Mouse (Mus musculus) left cerebral cortex, postnatal 4 days (tissue): ENCODE results near the gene Cmas. TPM values are rescaled to one million over a fixed set of nuclear protein-coding genes. Genes with fewer than 3 reads are reported as not detected.
A peak's percentile ranks its signal among the peaks of the same experiment; 100 is the strongest.

Source experiments
- DNase-seq: peaks from one replicate; pipeline ENCODE4 v3.0.0-alpha.2; 2022
- intact Hi-C: fragments of 180-260 bp; cut with DNase I; formaldehyde crosslinking; loops from one replicate; pipeline ENCODE4 v1.15.1; 2025
- total RNA-seq, 2 experiments: library from RNA; stranded (reverse); gene quantifications; 2 replicates each; pipeline ENCODE4 v1.2.3; 2021

The Cmas gene
- total RNA-seq, 2 experiments from 2014 or later, result 135 to 148 TPM

- no peak for DNase-seq
- intact Hi-C loops, result no loop called here
These were observed 5.1 kb upstream of the Cmas start for GRCm38 (mm10) chr6:142751365-142751764.

DNA sequence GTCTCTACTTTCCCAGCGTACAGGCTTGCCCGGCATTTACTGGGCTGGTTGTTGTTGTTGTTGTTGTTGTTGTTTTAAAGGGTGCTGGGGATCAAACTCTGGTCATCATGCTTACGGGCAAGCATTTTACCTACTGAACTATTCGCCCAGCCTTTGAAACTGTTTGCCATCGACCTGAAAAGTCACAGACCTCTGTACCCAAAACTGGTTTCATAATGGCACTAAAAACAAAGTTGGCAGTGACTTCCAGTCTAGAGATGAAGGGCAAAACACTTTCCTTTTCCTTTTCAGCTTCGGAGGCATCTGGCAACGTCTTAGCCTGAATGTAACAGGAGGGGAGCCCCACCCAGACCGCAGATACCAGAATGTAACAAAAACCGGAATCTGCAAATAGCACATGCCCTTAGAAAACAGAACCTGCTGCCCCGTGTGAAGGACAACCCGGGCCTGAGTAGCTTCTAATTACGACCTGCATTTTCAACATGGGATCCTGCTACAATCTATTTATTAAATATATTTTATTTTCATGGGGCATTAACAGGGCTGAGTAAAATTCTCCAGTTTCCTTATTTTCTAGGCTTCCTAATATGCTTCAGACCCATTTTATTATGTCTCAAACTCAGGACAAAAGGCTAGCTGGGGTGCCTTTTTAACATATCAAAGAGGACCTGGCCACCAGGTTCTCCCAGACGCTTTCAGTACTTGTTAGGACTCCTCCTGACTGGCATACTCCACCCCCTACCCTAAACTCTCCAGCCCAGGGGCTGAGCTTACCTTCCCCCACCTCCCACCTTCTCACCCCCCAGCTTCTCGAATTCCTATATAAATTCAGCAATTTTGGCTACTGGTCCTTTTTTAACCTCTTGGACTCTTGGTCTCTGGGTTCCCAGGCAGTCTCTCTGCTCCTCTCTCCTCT lies 3.9 kb upstream of the Cmas start:
- DNase-seq, result no peak
- intact Hi-C loops, result no loop called here

GRCm38 (mm10) chr6:142757334-142757965 lies 964 bp downstream of the Cmas start:
- intact Hi-C loops, result no loop called here
- DNase-seq, result no peak

- intact Hi-C loops, result no loop called here
- DNase-seq, result no peak
These were observed 1.5 kb downstream of the Cmas start for GRCm38 (mm10) chr6:142757976-142758375.

DNA sequence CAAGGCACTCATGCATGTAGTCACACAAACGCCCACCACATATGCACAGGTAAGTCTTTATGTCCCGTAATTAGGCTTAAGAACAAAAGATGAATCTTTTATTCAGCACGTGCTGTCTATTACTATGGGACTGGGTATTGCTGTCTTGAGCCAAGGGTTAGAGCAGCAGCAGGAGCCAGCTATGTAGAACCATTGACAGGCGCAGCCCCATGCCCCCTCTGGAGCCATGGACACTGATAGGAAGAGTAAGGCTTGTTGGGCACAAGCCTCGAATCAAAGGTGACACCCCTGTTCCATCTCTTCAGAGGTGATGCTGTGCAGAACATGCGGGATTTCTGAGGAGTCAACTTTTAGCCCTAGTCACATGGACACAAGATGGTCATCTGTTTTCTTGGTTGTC lies 2.1 kb downstream of the Cmas start:
- no peak for DNase-seq
- intact Hi-C loops, result no loop called here

DNA sequence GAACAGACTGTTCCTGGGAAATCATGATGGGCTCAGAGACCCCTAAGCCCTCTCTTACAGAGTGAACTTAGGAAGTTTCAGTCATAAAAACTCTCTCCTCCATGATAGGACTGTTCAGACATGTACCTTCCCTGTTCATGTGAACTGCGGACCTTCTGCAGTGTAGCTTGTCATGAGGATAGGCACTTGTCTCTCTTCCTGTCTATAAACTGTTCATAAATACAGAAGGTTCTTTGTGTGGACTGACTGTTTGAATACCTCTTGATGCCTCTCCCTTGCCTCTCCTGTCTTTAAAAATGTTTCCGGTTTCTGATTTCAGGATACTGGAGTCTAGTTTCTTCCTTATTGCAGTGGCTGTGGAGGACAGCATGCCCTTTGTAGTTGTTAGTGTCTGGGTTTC lies 3.1 kb downstream of the Cmas start:
- no peak for DNase-seq
- intact Hi-C loops, result no loop called here

- intact Hi-C loops, result no loop called here
- DNase-seq, result no peak
These were observed 8.4 kb downstream of the Cmas start for GRCm38 (mm10) chr6:142764933-142765332.

DNA sequence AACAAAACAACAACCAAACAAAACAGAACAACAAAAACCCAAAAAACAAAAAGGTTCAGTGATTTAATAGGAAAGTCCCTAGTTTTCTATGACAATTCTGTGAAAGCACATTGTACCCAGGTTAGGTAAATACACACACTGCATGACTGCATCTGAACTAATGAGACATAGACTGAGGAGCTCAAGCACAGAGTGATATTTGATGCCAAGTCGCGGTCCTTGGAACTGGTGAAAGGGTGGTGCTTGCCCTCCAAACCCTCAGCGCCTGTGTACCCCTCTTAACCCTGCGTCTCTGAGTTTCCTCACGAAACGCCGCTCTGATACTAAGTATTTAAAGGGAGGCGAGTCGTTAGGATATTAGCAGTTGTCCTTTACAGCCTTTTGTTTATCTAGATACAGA lies 10.8 kb downstream of the Cmas start:
- DNase-seq, result no peak
- intact Hi-C loops, result no loop called here

DNA sequence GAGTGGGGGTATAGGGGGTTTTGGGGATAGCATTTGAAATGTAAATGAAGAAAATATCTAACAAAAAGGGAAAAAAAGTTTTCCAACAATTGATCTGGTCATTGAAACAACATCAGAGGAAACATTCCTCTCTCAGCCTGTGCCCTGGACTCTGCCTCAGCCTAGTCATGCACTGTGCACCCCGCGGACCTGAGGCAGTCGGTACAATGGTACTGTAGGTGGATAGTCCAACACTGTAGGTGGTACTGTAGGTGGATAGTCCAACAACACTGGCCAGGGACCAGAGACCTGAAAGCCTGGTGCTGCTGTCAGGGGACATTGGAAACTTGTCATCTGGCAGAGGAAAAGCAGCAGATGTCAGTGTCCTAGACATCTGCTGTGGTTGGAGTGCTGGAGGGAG lies 13.4 kb downstream of the Cmas start:
- no peak for DNase-seq
- intact Hi-C loops, result no loop called here

DNA sequence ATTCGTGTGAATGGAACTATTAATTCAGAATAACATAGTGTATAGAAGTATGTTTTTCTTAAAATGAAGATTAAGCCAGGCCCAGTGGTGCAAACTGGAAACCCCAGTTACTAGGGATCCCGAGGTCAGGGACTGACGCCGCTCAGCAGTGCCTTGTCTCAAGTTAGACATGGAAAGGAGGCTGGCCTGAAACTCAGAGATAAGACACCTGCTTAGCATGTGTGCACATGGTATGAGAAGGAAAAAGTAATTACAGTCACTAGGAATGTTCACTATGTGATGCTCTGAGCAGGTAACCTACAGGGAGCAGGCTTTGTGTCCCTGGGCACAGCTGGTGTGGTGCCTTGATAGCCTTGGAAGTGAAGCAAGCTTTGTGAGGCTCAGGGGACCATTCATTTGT lies 15.2 kb downstream of the Cmas start:
- no peak for DNase-seq
- intact Hi-C loops, result no loop called here

DNA sequence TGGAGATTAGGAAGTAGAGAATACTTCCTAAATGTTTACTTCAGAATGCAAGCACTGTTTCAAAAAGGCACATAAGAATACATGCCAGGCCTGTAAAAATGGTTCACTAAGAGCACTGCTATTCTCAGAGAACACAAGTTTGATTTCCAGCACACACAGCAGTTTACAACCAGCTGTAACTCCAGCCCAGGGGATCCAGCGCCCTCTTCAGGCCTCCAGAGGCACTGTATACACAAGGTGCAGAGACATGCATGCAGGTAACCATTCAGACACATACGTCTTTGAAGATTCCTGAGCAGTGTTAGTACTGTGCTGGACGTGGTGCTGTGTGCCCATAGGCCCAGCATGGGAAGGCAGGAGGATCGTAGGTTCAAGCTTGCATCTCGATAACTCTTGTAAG lies 17.1 kb downstream of the Cmas start:
- intact Hi-C loops, result no loop called here
- no peak for DNase-seq

GRCm38 (mm10) chr6:142776935-142777334 lies 20.4 kb downstream of the Cmas start:
- intact Hi-C loops, result no loop called here
- DNase-seq, result no peak

DNA sequence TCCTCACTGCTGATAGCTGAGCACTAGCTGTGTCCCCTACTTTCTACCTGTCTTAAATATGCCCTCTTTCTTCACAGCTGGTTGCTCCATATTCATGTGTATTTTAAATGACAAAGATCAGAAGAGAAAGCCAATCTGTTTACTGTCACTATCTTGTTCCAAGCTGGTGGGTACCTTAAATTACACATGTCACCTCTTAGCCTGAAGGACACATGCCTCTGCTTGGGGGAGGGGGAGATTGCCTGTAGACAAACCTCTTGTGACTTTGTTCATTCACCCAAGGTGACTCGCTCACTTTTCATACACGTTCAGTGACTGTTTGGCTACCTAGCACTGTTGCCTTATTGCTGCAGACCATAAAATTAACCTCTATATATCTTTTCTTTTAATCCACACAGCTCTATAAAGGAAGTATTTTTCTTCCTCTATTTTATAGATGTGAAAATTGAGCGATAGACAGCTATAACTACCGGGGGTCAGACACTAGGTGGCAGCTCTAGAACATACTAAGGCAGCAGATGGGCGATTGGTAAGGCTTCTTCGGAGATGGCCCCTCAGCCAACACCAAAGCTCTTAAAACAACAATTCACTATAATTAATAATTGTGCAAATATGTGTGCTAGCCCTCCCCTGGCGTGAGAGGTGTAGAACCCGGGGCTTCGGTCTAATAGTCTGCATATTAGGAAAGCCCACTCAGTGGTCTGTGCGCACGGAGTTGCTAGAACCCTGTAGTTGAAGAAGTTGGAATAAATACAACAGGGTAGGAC lies 22.7 kb downstream of the Cmas start:
- DNase-seq, result peak; percentile 62
- intact Hi-C loops, result loop anchor here (2.0 kb wide), 1 partner anchor 248 kb away; no protein-coding TSS in a partner anchor

- no peak for DNase-seq
- intact Hi-C loops, result loop anchor here (2.0 kb wide), 1 partner anchor 247 kb away; no protein-coding TSS in a partner anchor
These were observed 23.5 kb downstream of the Cmas start for GRCm38 (mm10) chr6:142779812-142780573.

GRCm38 (mm10) chr6:142780574-142781033 lies 24.1 kb downstream of the Cmas start:
- no peak for DNase-seq
- intact Hi-C loops, result no loop called here

GRCm38 (mm10) chr6:142781286-142781685 lies 24.8 kb downstream of the Cmas start:
- DNase-seq, result no peak
- intact Hi-C loops, result no loop called here

DNA sequence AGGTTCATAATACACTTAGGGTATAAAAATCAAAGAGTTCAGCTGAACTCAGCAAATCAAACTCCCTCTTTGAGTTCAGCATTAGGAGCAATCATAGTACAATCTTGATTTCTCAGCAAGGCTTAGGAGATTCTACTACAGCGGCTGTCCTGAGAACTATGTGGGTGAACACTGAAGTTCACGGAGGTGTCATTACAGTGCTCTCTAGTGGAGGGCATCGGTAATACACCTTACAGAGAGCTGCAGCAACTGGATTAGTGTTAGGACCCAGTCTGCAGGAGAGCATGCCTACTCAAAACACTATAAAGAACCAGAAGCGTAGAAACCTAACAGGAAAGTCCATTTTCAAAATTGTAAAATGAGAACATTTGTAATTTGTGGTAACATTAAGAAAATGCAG lies 28.9 kb downstream of the Cmas start:
- intact Hi-C loops, result loop anchor here (5.0 kb wide), 1 partner anchor 177 kb away; the partner anchor contains the start of gene St8sia1
- DNase-seq, result peak; percentile 45

DNA sequence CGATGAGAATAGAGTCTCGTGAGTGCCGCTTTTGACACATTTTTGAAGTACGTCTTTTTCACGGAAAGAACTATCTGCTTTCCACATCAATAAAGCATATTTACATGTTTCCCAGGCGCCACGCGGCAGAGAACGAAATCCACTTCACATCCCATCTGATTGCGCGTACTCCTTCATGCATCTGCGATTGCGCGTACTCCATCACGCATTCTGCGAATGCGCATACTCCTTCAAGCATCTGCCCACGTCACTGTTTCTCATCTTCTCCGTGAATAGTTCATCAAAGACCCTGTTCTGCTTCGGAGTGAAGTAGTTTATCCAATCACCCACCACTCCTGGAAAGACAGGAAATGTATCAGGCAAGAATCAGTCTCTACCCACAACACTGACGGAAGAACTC lies 29.6 kb downstream of the Cmas start:
- intact Hi-C loops, result loop anchor here (5.0 kb wide), 1 partner anchor 176 kb away; the partner anchor contains the start of gene St8sia1
- no peak for DNase-seq

DNA sequence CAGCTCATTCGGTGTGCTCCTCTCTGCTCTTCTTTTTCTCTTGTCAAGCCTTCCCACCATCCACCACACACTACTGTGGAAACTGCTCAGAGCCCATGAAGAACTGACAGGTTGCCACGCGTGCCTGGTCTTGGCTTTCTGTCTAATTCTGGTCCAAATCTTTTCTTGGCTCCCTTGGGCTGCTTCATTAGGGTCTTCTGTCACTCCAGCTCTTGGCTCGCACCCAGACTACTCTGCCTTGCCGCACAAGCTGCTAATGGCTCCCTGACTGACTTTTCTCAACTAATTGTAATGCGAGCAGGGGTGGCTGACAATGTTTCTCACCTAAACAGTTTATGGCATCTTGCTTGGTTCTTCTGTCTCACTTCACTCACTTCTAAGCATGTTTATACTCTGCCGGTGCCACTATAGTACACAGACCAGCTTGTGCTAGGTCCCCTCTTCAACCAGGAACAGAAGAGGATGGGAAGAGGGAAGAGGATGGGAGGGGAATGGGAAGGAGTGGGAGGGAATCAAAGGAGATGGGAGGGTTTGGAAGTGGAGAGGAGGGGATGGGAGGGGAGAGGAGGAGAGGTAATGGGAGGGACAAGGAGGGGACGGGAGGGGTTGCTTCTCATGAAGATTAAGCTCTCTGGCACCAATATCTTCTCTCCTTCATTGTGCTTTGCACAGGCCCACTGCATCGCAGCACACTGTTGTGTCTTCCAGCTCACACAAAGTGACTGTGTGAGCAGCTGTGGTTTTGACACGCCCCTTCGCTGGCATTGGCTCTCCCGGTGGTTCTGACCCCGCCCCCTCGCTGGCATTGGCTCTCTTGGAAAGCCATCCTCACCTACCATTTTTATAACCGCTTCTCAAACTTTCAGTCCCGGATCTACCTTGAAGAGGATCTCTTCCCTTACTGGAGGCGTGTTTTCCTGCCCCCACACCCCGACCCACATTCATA lies 31.8 kb downstream of the Cmas start:
- DNase-seq, result peak; percentile 84
- intact Hi-C loops, result loop anchor here (5.0 kb wide), 1 partner anchor 174 kb away; the partner anchor contains the start of gene St8sia1
